Mouse (Mus musculus) MEL (cell line): ENCODE results near the gene Zcchc24. TPM values are rescaled to one million over a fixed set of nuclear protein-coding genes. Genes with fewer than 3 reads are reported as not detected.
A peak's percentile ranks its signal among the peaks of the same experiment; 100 is the strongest.

ENCODE experiments used
- DNase-seq: peaks from one replicate; pipeline ENCODE4 v3.0.0; 2011; ENCODE audit warnings: low read depth, low spot score
- H3K27ac ChIP-seq: 2 replicates; pipeline ENCODE4 v1.5.1; 2012; ENCODE audit warnings: low read depth, mild to moderate bottlenecking, control low read depth, low read length, moderate library complexity; ENCODE audit not compliant: control insufficient read depth
- H3K27me3 ChIP-seq, 2 experiments: fragments of 150-350 bp in 1 of 2; sonication (generic) in 1 of 2; 2 replicates each; pipeline ENCODE4 v1.6.1; 2012; ENCODE audit warnings: low read length in 2 of 2, mild to moderate bottlenecking in 2 of 2, improper control_type of control experiment in 1 of 2, moderate library complexity in 1 of 2; ENCODE audit not compliant: insufficient read depth in 2 of 2, control insufficient read depth in 1 of 2
- H3K36me3 ChIP-seq, 2 experiments: 2 replicates each; pipeline ENCODE4 v1.6.1; 2012 to 2014; ENCODE audit warnings: low read length in 2 of 2, improper control_type of control experiment in 1 of 2, inconsistent platforms in 1 of 2, mild to moderate bottlenecking in 1 of 2; ENCODE audit not compliant: insufficient read depth in 2 of 2, control insufficient read depth in 1 of 2
- H3K4me1 ChIP-seq, 2 experiments: fragments of 150-350 bp in 1 of 2; sonication (generic) in 1 of 2; 2 replicates each; pipeline ENCODE4 v1.6.1; 2012; ENCODE audit warnings: low read length in 2 of 2, improper control_type of control experiment in 1 of 2, mild to moderate bottlenecking in 1 of 2; ENCODE audit not compliant: insufficient read depth in 2 of 2, control insufficient read depth in 1 of 2
- H3K4me3 ChIP-seq, 2 experiments: fragments of 150-350 bp in 1 of 2; sonication (generic) in 1 of 2; 2 replicates each; pipeline ENCODE4 v1.5.1; 2012; ENCODE audit warnings: low read depth in 2 of 2, low read length in 2 of 2, mild to moderate bottlenecking in 2 of 2, moderate library complexity in 2 of 2, control low read depth in 1 of 2, improper control_type of control experiment in 1 of 2; ENCODE audit not compliant: control insufficient read depth in 1 of 2, insufficient read depth in 1 of 2
- H3K79me2 ChIP-seq: 2 replicates; pipeline ENCODE4 v1.6.1; 2012; ENCODE audit warnings: mild to moderate bottlenecking, low read length, moderate library complexity; ENCODE audit not compliant: control insufficient read depth, poor library complexity, insufficient read depth
- H3K9ac ChIP-seq: 2 replicates; pipeline ENCODE4 v1.6.1; 2012; ENCODE audit warnings: low read depth, mild to moderate bottlenecking, control low read depth, low read length, moderate library complexity; ENCODE audit not compliant: control insufficient read depth, poor library complexity, severe bottlenecking
- H3K9me3 ChIP-seq: fragments of 150-350 bp; sonication (generic); replicated peaks from 2 replicates; pipeline ENCODE4 v1.6.1; 2012; ENCODE audit warnings: mild to moderate bottlenecking, low read length, improper control_type of control experiment, moderate library complexity; ENCODE audit not compliant: insufficient read depth
- CTCF ChIP-seq, 3 experiments: IDR thresholded peaks in 2 of 3; conservative IDR thresholded peaks in 1 of 3; 2 replicates each; pipeline ENCODE4 v1.5.1; 2011 to 2012; ENCODE audit warnings: low read length in 3 of 3, low read depth in 2 of 3, mild to moderate bottlenecking in 2 of 3, improper control_type of control experiment in 1 of 3, inconsistent platforms in 1 of 3, mixed read lengths in 1 of 3, moderate library complexity in 1 of 3; ENCODE audit not compliant: control insufficient read depth in 1 of 3, insufficient read depth in 1 of 3, poor library complexity in 1 of 3, severe bottlenecking in 1 of 3
- ETS1 ChIP-seq: IDR thresholded peaks from 2 replicates; pipeline ENCODE4 v1.6.1; 2012; ENCODE audit warnings: low read depth, mild to moderate bottlenecking, inconsistent platforms, low read length, improper control_type of control experiment, moderate library complexity
- GATA1 ChIP-seq: IDR thresholded peaks from 2 replicates; pipeline ENCODE4 v1.6.1; 2011; ENCODE audit warnings: low read depth, low read length, improper control_type of control experiment
- HCFC1 ChIP-seq: IDR thresholded peaks from 2 replicates; pipeline ENCODE4 v1.6.1; 2012; ENCODE audit warnings: low read depth, mild to moderate bottlenecking, inconsistent platforms, low read length, improper control_type of control experiment, moderate library complexity
- JUND ChIP-seq: IDR thresholded peaks from 2 replicates; pipeline ENCODE4 v1.6.1; 2011; ENCODE audit warnings: low read depth, mild to moderate bottlenecking, improper control_type of control experiment, low read length
- MAFK ChIP-seq: IDR thresholded peaks from 2 replicates; pipeline ENCODE4 v1.6.1; 2011; ENCODE audit warnings: low read depth, mild to moderate bottlenecking, low read length, improper control_type of control experiment, borderline replicate concordance
- MAX ChIP-seq: IDR thresholded peaks from 2 replicates; pipeline ENCODE4 v1.6.1; 2011; ENCODE audit warnings: low read length, improper control_type of control experiment
- MAZ ChIP-seq: IDR thresholded peaks from 2 replicates; pipeline ENCODE4 v1.6.1; 2012; ENCODE audit warnings: low read depth, mild to moderate bottlenecking, inconsistent platforms, low read length, improper control_type of control experiment
- MYC ChIP-seq: IDR thresholded peaks from 2 replicates; pipeline ENCODE4 v1.6.1; 2011; ENCODE audit warnings: low read depth, mild to moderate bottlenecking, low read length, improper control_type of control experiment, moderate library complexity
- NRF1 ChIP-seq: IDR thresholded peaks from 2 replicates; pipeline ENCODE4 v1.6.1; 2014; ENCODE audit warnings: low read depth, mild to moderate bottlenecking, inconsistent platforms, low read length, improper control_type of control experiment, moderate library complexity; ENCODE audit not compliant: poor library complexity, insufficient read depth, severe bottlenecking
- POLR2AphosphoS5 ChIP-seq: IDR thresholded peaks from 2 replicates; pipeline ENCODE4 v1.6.1; 2012; ENCODE audit warnings: low read depth, borderline replicate concordance, mild to moderate bottlenecking, inconsistent platforms, low read length, moderate library complexity, mixed read lengths
- RAD21 ChIP-seq: IDR thresholded peaks from 2 replicates; pipeline ENCODE4 v1.6.1; 2011; ENCODE audit warnings: mild to moderate bottlenecking, low read depth, low read length, improper control_type of control experiment
- RCOR1 ChIP-seq: IDR thresholded peaks from 2 replicates; pipeline ENCODE4 v1.6.1; 2012; ENCODE audit warnings: low read depth, mild to moderate bottlenecking, inconsistent platforms, low read length, improper control_type of control experiment
- TCF12 ChIP-seq: IDR thresholded peaks from 2 replicates; pipeline ENCODE4 v1.6.1; 2014; ENCODE audit warnings: low read depth, mild to moderate bottlenecking, inconsistent platforms, low read length, improper control_type of control experiment, moderate library complexity
- UBTF ChIP-seq: IDR thresholded peaks from 2 replicates; pipeline ENCODE4 v1.6.1; 2012; ENCODE audit warnings: low read depth, mild to moderate bottlenecking, inconsistent platforms, low read length, improper control_type of control experiment, moderate library complexity, borderline replicate concordance; ENCODE audit not compliant: insufficient read depth
- USF1 ChIP-seq: IDR thresholded peaks from 2 replicates; pipeline ENCODE4 v1.6.1; 2014; ENCODE audit warnings: low read depth, mild to moderate bottlenecking, inconsistent platforms, low read length, improper control_type of control experiment, moderate library complexity
- USF2 ChIP-seq, 2 experiments: IDR thresholded peaks; 2 replicates each; pipeline ENCODE4 v1.6.1; 2011 to 2012; ENCODE audit warnings: improper control_type of control experiment in 2 of 2, low read length in 2 of 2, borderline replicate concordance in 1 of 2, inconsistent platforms in 1 of 2, low read depth in 1 of 2, mild to moderate bottlenecking in 1 of 2; ENCODE audit not compliant: insufficient read depth in 1 of 2
- ZC3H11A ChIP-seq: IDR thresholded peaks from 2 replicates; pipeline ENCODE4 v1.6.1; 2012; ENCODE audit warnings: low read depth, mild to moderate bottlenecking, inconsistent platforms, low read length, improper control_type of control experiment
- ZKSCAN1 ChIP-seq: IDR thresholded peaks from 2 replicates; pipeline ENCODE4 v1.6.1; 2012; ENCODE audit warnings: low read depth, mild to moderate bottlenecking, inconsistent platforms, low read length, improper control_type of control experiment, moderate library complexity
- polyA plus RNA-seq, 2 experiments: library from polyadenylated mRNA; stranded (reverse) in 1 of 2; unstranded in 1 of 2; fragments of >175 nt in 1 of 2; fragments of >200 nt in 1 of 2; gene quantifications; 2 replicates each; pipeline versions ENCODE4 v1.2.1 to v1.2.4; 2012; ENCODE audit warnings: low replicate concordance in 2 of 2, low read depth in 1 of 2; ENCODE audit not compliant: insufficient read length in 2 of 2, insufficient read depth in 1 of 2, missing spikeins in 1 of 2
- total RNA-seq: library from RNA; depleted of rRNA; stranded (reverse); fragments of 300-350 nt; gene quantifications from 2 replicates; pipeline ENCODE4 v1.2.3, GENCODE M21; 2012

Gene Zcchc24
- total and polyA plus RNA-seq, 3 experiments = 2.3 to 8.7 TPM; not detected in 1

- peak; percentile 31 for DNase-seq
- Histone ChIP-seq H3K36me3 (peaks cover 0 to 15% of the 10 kb centered on the region in 2 experiments; a peak in 2 of 4 replicates), H3K9ac (peak overlapping the region; percentile 8; the same call in 1 of the 2 replicates), H3K4me1 (peaks cover 21 to 29% of the 10 kb centered on the region in 2 experiments), H3K27ac (peak overlapping the region; percentile 49; the same call in 1 of the 2 replicates), H3K27me3 (no peaks in the 10 kb centered on the region), H3K4me3 (no peak overlapping the region), H3K9me3 (no peaks in the 10 kb centered on the region), H3K79me2 (no peaks in the 10 kb centered on the region)
- TF ChIP-seq ETS1 (peak; percentile 23; the same call in 1 of the 2 replicates), UBTF (no peak), CTCF (IDR thresholded peaks at IDR 0.05 in 2 of 3, conservative IDR thresholded peaks at IDR 0.05 in 1 of 3; ENCODE audit: control insufficient read depth in 1 of 3, insufficient read depth in 1 of 3, low read depth in 2 of 3, low read length in 3 of 3, poor library complexity in 1 of 3, severe bottlenecking in 1 of 3) (no peak), MAFK (no peak)
Observed at GRCm38 (mm10) chr14:25790768-25791302, 22.0 kb upstream of the Zcchc24 start.

- TF ChIP-seq POLR2AphosphoS5 (no peak), CTCF (IDR thresholded peaks at IDR 0.05 in 2 of 3, conservative IDR thresholded peaks at IDR 0.05 in 1 of 3; ENCODE audit: control insufficient read depth in 1 of 3, insufficient read depth in 1 of 3, low read depth in 2 of 3, low read length in 3 of 3, poor library complexity in 1 of 3, severe bottlenecking in 1 of 3) (no peak), TCF12 (no peak), GATA1 (no peak), ETS1 (no peak), RAD21 (no peak), HCFC1 (no peak), ZKSCAN1 (no peak), MYC (no peak), MAZ (no peak), JUND (no peak), ZC3H11A (no peak), MAX (no peak), USF1 (no peak), NRF1 (no peak), USF2 (IDR thresholded peaks at IDR 0.05; ENCODE audit: borderline replicate concordance in 1 of 2, insufficient read depth in 1 of 2, low read depth in 1 of 2, low read length in 2 of 2) (no peak), RCOR1 (no peak)
- H3K36me3 ChIP-seq = peaks cover 0 to 15% of the 10 kb centered on the region in 2 experiments; a peak in 2 of 4 replicates
- no peak overlapping the region for H3K9ac ChIP-seq
- peaks cover 21 to 35% of the 10 kb centered on the region in 2 experiments for H3K4me1 ChIP-seq
- H3K27me3 ChIP-seq = no peaks in the 10 kb centered on the region
- peak; percentile 18 for DNase-seq
- H3K79me2 ChIP-seq = no peaks in the 10 kb centered on the region
- H3K27ac ChIP-seq = no peak overlapping the region
- no peaks in the 10 kb centered on the region for H3K9me3 ChIP-seq
- no peak overlapping the region for H3K4me3 ChIP-seq
Observed at GRCm38 (mm10) chr14:25789946-25790345, 21.1 kb upstream of the Zcchc24 start.
